Mouse (Mus musculus) G1E (cell line): ENCODE measurements around the gene Olfr890.

Source experiments
- CTCF ChIP-seq: IDR thresholded peaks from 2 replicates; pipeline ENCODE4 v1.5.1; 2012; ENCODE audit warnings: low read depth, low read length, inconsistent platforms, mixed read lengths
- GATA1 ChIP-seq: IDR thresholded peaks from 2 replicates; pipeline ENCODE4 v1.6.1; 2012; ENCODE audit warnings: borderline replicate concordance, low read length, inconsistent platforms, mixed read lengths
- GATA2 ChIP-seq: IDR thresholded peaks from 2 replicates; pipeline ENCODE4 v1.6.1; 2012; ENCODE audit warnings: low read depth, low read length, inconsistent platforms, borderline replicate concordance

DNA sequence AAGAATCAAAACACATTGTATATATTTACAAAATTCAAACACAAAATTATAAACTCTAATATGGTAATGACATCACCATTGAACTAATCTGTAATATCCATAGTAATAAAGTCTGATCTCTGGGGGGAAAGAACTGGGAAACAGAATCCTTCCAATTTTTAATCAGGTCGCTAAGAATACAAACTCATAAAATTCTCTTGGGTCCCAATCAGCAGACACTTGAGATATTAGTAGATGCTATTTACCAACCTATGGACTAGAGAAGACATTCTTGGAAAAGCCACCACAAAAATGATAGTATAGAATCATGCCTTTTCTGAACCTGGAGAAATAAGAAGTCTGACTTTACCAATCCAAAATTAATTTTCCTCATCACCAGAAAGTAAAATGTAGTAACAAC lies 34.5 kb upstream of the Olfr890 start, which contains the start of gene Olfr888:
- TF ChIP-seq CTCF (no peak), GATA2 (no peak), GATA1 (no peak)
